Mouse (Mus musculus): ENCODE measurements at regions not wholly inside any gene's neighbourhood (a gene's known extent, or its start where the extent isn't known, plus 50 kb on each side); places are given as distances from the start of the nearest gene placed in this dataset.

DNA sequence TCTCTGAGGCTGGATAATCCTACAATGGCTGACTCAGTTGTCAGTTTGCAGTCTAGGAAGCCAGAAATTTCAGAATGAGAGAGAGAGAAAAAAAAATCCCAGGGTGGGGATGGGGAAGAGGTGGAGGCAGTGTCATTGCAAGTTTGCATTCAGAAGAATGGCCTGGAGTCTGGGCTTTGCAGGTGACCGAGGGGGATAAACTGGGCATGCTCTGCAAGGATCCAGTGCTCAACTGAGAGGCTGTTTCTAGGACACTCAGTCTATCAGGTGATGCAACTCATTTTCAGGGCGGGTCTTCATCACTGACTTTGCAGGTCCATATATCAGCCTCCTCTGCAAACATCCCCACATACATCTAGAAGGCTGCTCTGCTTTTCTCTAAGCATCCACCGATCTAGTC, 256.7 kb downstream of the Dact1 start:
- ATAC-seq (ENCODE audit: low FRiP score) (no peak), DNase-seq (ENCODE audit: low spot score) (no peak)
- Histone ChIP-seq H3K9me3 (ENCODE audit: control insufficient read depth, low read length) (no peaks in the 10 kb centered on the region), H3K27me3 (ENCODE audit: control insufficient read depth, insufficient read depth, low read length) (no peaks in the 10 kb centered on the region), H3K36me3 (replicated peaks; ENCODE audit: control insufficient read depth, insufficient read depth) (no peaks in the 10 kb centered on the region), H3K4me3 (replicated peaks; ENCODE audit: low read length) (no peak overlapping the region), H3K27ac (no peak overlapping the region), H3K4me1 (replicated peaks; ENCODE audit: control insufficient read depth, insufficient read depth, low read length) (peaks cover 15% of the 10 kb centered on the region; the same call in 1 of the 2 replicates), H3K4me2 (replicated peaks) (no peak overlapping the region), H3K9ac (no peak overlapping the region)
- WGBS = 98% methylated on average over 3 of the region's 3 CpGs

GRCm38 (mm10) chr12:71568251-71568650, 258.6 kb downstream of the Dact1 start:
- no peak for ATAC-seq (ENCODE audit: low FRiP score)
- 73% methylated on average over 5 of the region's 5 CpGs for WGBS

GRCm38 (mm10) chr12:71568880-71569390, 259.3 kb downstream of the Dact1 start:
- WGBS = 76% methylated on average over 6 of the region's 6 CpGs
- no peaks in the 10 kb centered on the region for H3K36me3 ChIP-seq (replicated peaks; ENCODE audit: control insufficient read depth, insufficient read depth)
- H3K4me3 ChIP-seq (replicated peaks; ENCODE audit: low read length) = no peak overlapping the region
- H3K4me1 ChIP-seq (replicated peaks; ENCODE audit: control insufficient read depth, insufficient read depth, low read length) = peaks cover 22% of the 10 kb centered on the region; the same call in 1 of the 2 replicates
- no peak overlapping the region for H3K27ac ChIP-seq
- ATAC-seq (ENCODE audit: low FRiP score) = no peak
- H3K9me3 ChIP-seq (ENCODE audit: control insufficient read depth, low read length) = no peaks in the 10 kb centered on the region
- no peaks in the 10 kb centered on the region for H3K27me3 ChIP-seq (ENCODE audit: control insufficient read depth, insufficient read depth, low read length)
- no peak overlapping the region for H3K9ac ChIP-seq
- H3K4me2 ChIP-seq (replicated peaks) = no peak overlapping the region
- no peak for DNase-seq (ENCODE audit: low spot score)

More at GRCm38 (mm10) chr12:71568251-71568650, 258.6 kb downstream of the Dact1 start:
- no peaks in the 10 kb centered on the region for H3K9me3 ChIP-seq (ENCODE audit: control insufficient read depth, low read length)
- DNase-seq (ENCODE audit: low spot score) = no peak
- H3K4me3 ChIP-seq (replicated peaks; ENCODE audit: low read length) = no peak overlapping the region
- H3K36me3 ChIP-seq (replicated peaks; ENCODE audit: control insufficient read depth, insufficient read depth) = no peaks in the 10 kb centered on the region
- peaks cover 20% of the 10 kb centered on the region; the same call in 1 of the 2 replicates for H3K4me1 ChIP-seq (replicated peaks; ENCODE audit: control insufficient read depth, insufficient read depth, low read length)
- no peaks in the 10 kb centered on the region for H3K27me3 ChIP-seq (ENCODE audit: control insufficient read depth, insufficient read depth, low read length)
- no peak overlapping the region for H3K27ac ChIP-seq
- H3K4me2 ChIP-seq (replicated peaks) = no peak overlapping the region
- no peak overlapping the region for H3K9ac ChIP-seq

- Histone ChIP-seq H3K9me3 (ENCODE audit: control insufficient read depth, low read length) (no peaks in the 10 kb centered on the region), H3K4me2 (replicated peaks) (no peak overlapping the region), H3K27me3 (ENCODE audit: control insufficient read depth, insufficient read depth, low read length) (no peaks in the 10 kb centered on the region), H3K36me3 (replicated peaks; ENCODE audit: control insufficient read depth, insufficient read depth) (no peaks in the 10 kb centered on the region), H3K9ac (no peak overlapping the region), H3K4me3 (replicated peaks; ENCODE audit: low read length) (no peak overlapping the region), H3K27ac (no peak overlapping the region), H3K4me1 (replicated peaks; ENCODE audit: control insufficient read depth, insufficient read depth, low read length) (peaks cover 22% of the 10 kb centered on the region; the same call in 1 of the 2 replicates)
- DNase-seq (ENCODE audit: low spot score) (no peak), ATAC-seq (ENCODE audit: low FRiP score) (no peak)
- 29% methylated on average over 12 of the region's 12 CpGs for WGBS
Observed at GRCm38 (mm10) chr12:71569662-71570061, 260.0 kb downstream of the Dact1 start.

GRCm38 (mm10) chr12:71570116-71570515, 260.4 kb downstream of the Dact1 start:
- ATAC-seq (ENCODE audit: low FRiP score) = no peak
- Histone ChIP-seq H3K4me3 (replicated peaks; ENCODE audit: low read length) (no peak overlapping the region), H3K9me3 (ENCODE audit: control insufficient read depth, low read length) (no peaks in the 10 kb centered on the region), H3K27me3 (ENCODE audit: control insufficient read depth, insufficient read depth, low read length) (no peaks in the 10 kb centered on the region), H3K36me3 (replicated peaks; ENCODE audit: control insufficient read depth, insufficient read depth) (no peaks in the 10 kb centered on the region), H3K27ac (no peak overlapping the region), H3K4me1 (replicated peaks; ENCODE audit: control insufficient read depth, insufficient read depth, low read length) (peaks cover 22% of the 10 kb centered on the region; the same call in 1 of the 2 replicates), H3K9ac (no peak overlapping the region), H3K4me2 (replicated peaks) (no peak overlapping the region)
- WGBS = 89% methylated on average over 2 of the region's 2 CpGs
- DNase-seq (ENCODE audit: low spot score) = no peak

- no peak for DNase-seq (ENCODE audit: low spot score)
- Histone ChIP-seq H3K9ac (0 out of 2 replicates have a peak overlapping the region, but pooled peaks have one; percentile 5), H3K4me2 (replicated peaks) (0 out of 2 replicates have a peak overlapping the region, but pooled peaks have one; percentile 5), H3K4me3 (replicated peaks; ENCODE audit: low read length) (no peak overlapping the region), H3K27me3 (ENCODE audit: control insufficient read depth, insufficient read depth, low read length) (no peaks in the 10 kb centered on the region), H3K4me1 (replicated peaks; ENCODE audit: control insufficient read depth, insufficient read depth, low read length) (peaks cover 26% of the 10 kb centered on the region), H3K36me3 (replicated peaks; ENCODE audit: control insufficient read depth, insufficient read depth) (no peaks in the 10 kb centered on the region), H3K9me3 (ENCODE audit: control insufficient read depth, low read length) (no peaks in the 10 kb centered on the region), H3K27ac (peak overlapping the region; percentile 66; the same call in 1 of the 2 replicates)
- 26% methylated on average over 14 of the region's 14 CpGs for WGBS
- peak; percentile 32; the same call in 1 of the 2 replicates for ATAC-seq (ENCODE audit: low FRiP score)
Observed at GRCm38 (mm10) chr12:71572833-71573446, 257.9 kb upstream of the Daam1 start.

- DNase-seq (ENCODE audit: low spot score) = no peak
- Histone ChIP-seq H3K27me3 (ENCODE audit: control insufficient read depth, insufficient read depth, low read length) (no peaks in the 10 kb centered on the region), H3K4me2 (replicated peaks) (no peak overlapping the region), H3K36me3 (replicated peaks; ENCODE audit: control insufficient read depth, insufficient read depth) (no peaks in the 10 kb centered on the region), H3K27ac (0 out of 2 replicates have a peak overlapping the region, but pooled peaks have one; percentile 53), H3K4me1 (replicated peaks; ENCODE audit: control insufficient read depth, insufficient read depth, low read length) (peaks cover 31% of the 10 kb centered on the region), H3K9me3 (ENCODE audit: control insufficient read depth, low read length) (no peaks in the 10 kb centered on the region), H3K9ac (no peak overlapping the region), H3K4me3 (replicated peaks; ENCODE audit: low read length) (no peak overlapping the region)
- no peak for ATAC-seq (ENCODE audit: low FRiP score)
- WGBS = 46% methylated on average over 8 of the region's 8 CpGs
Observed at GRCm38 (mm10) chr12:71573456-71573855, 257.4 kb upstream of the Daam1 start.

DNA sequence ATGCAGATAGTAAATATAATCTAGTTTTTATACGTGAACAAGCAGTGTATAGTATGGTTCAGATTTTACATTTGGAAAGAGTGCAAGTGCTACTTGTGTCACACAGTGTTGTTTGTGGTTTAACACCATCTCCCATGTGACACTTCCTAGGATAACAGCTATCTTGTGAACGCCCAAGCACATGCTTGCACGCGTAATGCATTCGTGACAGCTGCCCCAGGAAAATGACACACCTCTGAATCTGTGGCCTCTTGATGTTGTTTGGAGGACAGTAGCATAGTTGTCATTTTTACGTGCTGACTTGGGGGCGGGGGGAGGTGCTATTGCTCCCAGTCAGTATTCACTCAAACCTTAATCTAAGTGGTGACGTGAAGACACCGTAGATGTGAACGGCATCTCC, 256.2 kb upstream of the Daam1 start:
- ATAC-seq (ENCODE audit: low FRiP score) (no peak), DNase-seq (ENCODE audit: low spot score) (no peak)
- Histone ChIP-seq H3K9me3 (ENCODE audit: control insufficient read depth, low read length) (no peaks in the 10 kb centered on the region), H3K4me3 (replicated peaks; ENCODE audit: low read length) (no peak overlapping the region), H3K27me3 (ENCODE audit: control insufficient read depth, insufficient read depth, low read length) (no peaks in the 10 kb centered on the region), H3K36me3 (replicated peaks; ENCODE audit: control insufficient read depth, insufficient read depth) (no peaks in the 10 kb centered on the region), H3K4me2 (replicated peaks) (no peak overlapping the region), H3K4me1 (replicated peaks; ENCODE audit: control insufficient read depth, insufficient read depth, low read length) (peaks cover 37% of the 10 kb centered on the region), H3K9ac (no peak overlapping the region), H3K27ac (no peak overlapping the region)
- WGBS = 92% methylated on average over 10 of the region's 10 CpGs

DNA sequence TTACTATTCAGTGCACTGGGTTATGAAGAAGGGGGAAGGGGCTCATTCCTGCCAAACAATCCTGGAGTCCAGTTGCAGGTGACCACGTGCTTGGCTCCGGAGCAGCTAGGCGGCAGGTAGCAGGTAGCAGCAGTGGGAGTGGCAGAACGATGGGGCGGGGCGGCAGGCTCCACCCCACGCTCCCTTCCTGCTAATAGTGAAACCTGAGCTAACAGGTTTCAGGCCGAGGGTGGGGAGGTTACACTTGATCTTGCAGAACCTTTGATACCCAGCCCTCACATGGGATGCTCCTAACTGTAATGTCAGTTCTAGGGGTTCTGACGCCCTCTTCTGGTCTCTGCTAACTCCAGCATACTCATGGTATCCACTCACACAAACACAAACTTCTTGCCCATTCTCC, 253.5 kb upstream of the Daam1 start:
- Histone ChIP-seq H3K27ac (no peak overlapping the region; the same call in 1 of the 2 replicates), H3K9me3 (ENCODE audit: control insufficient read depth, low read length) (no peaks in the 10 kb centered on the region), H3K36me3 (replicated peaks; ENCODE audit: control insufficient read depth, insufficient read depth) (no peaks in the 10 kb centered on the region), H3K4me1 (replicated peaks; ENCODE audit: control insufficient read depth, insufficient read depth, low read length) (peaks cover 28% of the 10 kb centered on the region), H3K4me3 (replicated peaks; ENCODE audit: low read length) (no peak overlapping the region), H3K9ac (no peak overlapping the region), H3K27me3 (ENCODE audit: control insufficient read depth, insufficient read depth, low read length) (no peaks in the 10 kb centered on the region), H3K4me2 (replicated peaks) (peak overlapping the region; percentile 41)
- ATAC-seq (ENCODE audit: low FRiP score) = no peak
- 17% methylated on average over 9 of the region's 9 CpGs for WGBS
- DNase-seq (ENCODE audit: low spot score) = peak; percentile 53
